Mouse (Mus musculus): Measurements from ENCODE around the gene Mapkap1. TPM values are rescaled to one million over a fixed set of nuclear protein-coding genes. Genes with fewer than 3 reads are reported as not detected.

The Mapkap1 gene
- polyA plus RNA-seq, 1 experiment: 39.6 TPM

- TF ChIP-seq REST (IDR thresholded peaks at IDR 0.05; ENCODE audit: insufficient read depth, insufficient read length) (no peak), USF1 (IDR thresholded peaks at IDR 0.05; ENCODE audit: low read depth) (no peak), TCF12 (IDR thresholded peaks at IDR 0.05; ENCODE audit: insufficient read depth, poor library complexity, severe bottlenecking) (no peak)
- no peaks in the 10 kb centered on the region for H3K79me2 ChIP-seq (ENCODE audit: control insufficient read depth, insufficient read depth)
- no peaks in the 10 kb centered on the region for H3K36me3 ChIP-seq (ENCODE audit: control insufficient read depth, insufficient read depth)
- no peak overlapping the region for H3K4me2 ChIP-seq (ENCODE audit: low read depth)
- H3K27me3 ChIP-seq (ENCODE audit: control insufficient read depth, insufficient read depth, insufficient read length): no peaks in the 10 kb centered on the region
- no peak overlapping the region for H3K4me3 ChIP-seq
- H3ac ChIP-seq (ENCODE audit: control insufficient read depth, insufficient read length): no peak overlapping the region
Measured at GRCm38 (mm10) chr2:34644571-34645526, 238.3 kb downstream of the Mapkap1 start.

- Histone ChIP-seq H3K4me2 (ENCODE audit: low read depth) (peak overlapping the region; percentile 70), H3K79me2 (ENCODE audit: control insufficient read depth, insufficient read depth) (no peaks in the 10 kb centered on the region), H3K4me3 (no peak overlapping the region), H3ac (ENCODE audit: control insufficient read depth, insufficient read length) (no peak overlapping the region), H3K27me3 (ENCODE audit: control insufficient read depth, insufficient read depth, insufficient read length) (no peaks in the 10 kb centered on the region), H3K36me3 (ENCODE audit: control insufficient read depth, insufficient read depth) (no peaks in the 10 kb centered on the region)
- peak; percentile 30 for TF ChIP-seq TCF3 (IDR thresholded peaks at IDR 0.05; ENCODE audit: insufficient read length, low read depth)
- TF ChIP-seq E2F4 (IDR thresholded peaks at IDR 0.05; ENCODE audit: insufficient read depth): no peak
- TF ChIP-seq CEBPB (IDR thresholded peaks at IDR 0.05; ENCODE audit: insufficient read depth, poor library complexity, severe bottlenecking): no peak
- no peak for TF ChIP-seq POLR2AphosphoS2 (IDR thresholded peaks at IDR 0.05; ENCODE audit: insufficient read length, low read depth)
- peak in 2 of 3 experiments; percentile 86 to 96 for TF ChIP-seq MYOD1 (IDR thresholded peaks at IDR 0.05; ENCODE audit: control insufficient read depth in 1 of 3, insufficient read length in 2 of 3, low read depth in 2 of 3)
- TF ChIP-seq SRF (IDR thresholded peaks at IDR 0.05; ENCODE audit: control insufficient read depth, insufficient read length, low read depth): peak; percentile 45
- TF ChIP-seq POLR2A (IDR thresholded peaks at IDR 0.05; ENCODE audit: insufficient read length, low read depth): no peak
- TF ChIP-seq MYOG (IDR thresholded peaks at IDR 0.05; ENCODE audit: control insufficient read depth in 1 of 3, insufficient read depth in 1 of 3, insufficient read length in 2 of 3, low read depth in 2 of 3): peak in 1 of 3 experiments; percentile 86
- no peak for TF ChIP-seq USF1 (IDR thresholded peaks at IDR 0.05; ENCODE audit: low read depth)
- no peak for TF ChIP-seq TCF12 (IDR thresholded peaks at IDR 0.05; ENCODE audit: insufficient read depth, poor library complexity, severe bottlenecking)
Measured at GRCm38 (mm10) chr2:34645851-34646540, 239.4 kb downstream of the Mapkap1 start.

- Histone ChIP-seq H3K4me3 (no peak overlapping the region), H3K27me3 (ENCODE audit: control insufficient read depth, insufficient read depth, insufficient read length) (no peaks in the 10 kb centered on the region), H3ac (ENCODE audit: control insufficient read depth, insufficient read length) (no peak overlapping the region), H3K4me2 (ENCODE audit: low read depth) (peak overlapping the region; percentile 70), H3K36me3 (ENCODE audit: control insufficient read depth, insufficient read depth) (no peaks in the 10 kb centered on the region), H3K79me2 (ENCODE audit: control insufficient read depth, insufficient read depth) (no peaks in the 10 kb centered on the region)
- TF ChIP-seq MAX (IDR thresholded peaks at IDR 0.05; ENCODE audit: low read depth): no peak
- TF ChIP-seq TCF3 (IDR thresholded peaks at IDR 0.05; ENCODE audit: insufficient read length, low read depth): no peak
- no peak for TF ChIP-seq POLR2A (IDR thresholded peaks at IDR 0.05; ENCODE audit: insufficient read length, low read depth)
- no peak for TF ChIP-seq POLR2AphosphoS2 (IDR thresholded peaks at IDR 0.05; ENCODE audit: insufficient read length, low read depth)
- TF ChIP-seq TCF12 (IDR thresholded peaks at IDR 0.05; ENCODE audit: insufficient read depth, poor library complexity, severe bottlenecking): no peak
- peak; percentile 26 for TF ChIP-seq USF1 (IDR thresholded peaks at IDR 0.05; ENCODE audit: low read depth)
Measured at GRCm38 (mm10) chr2:34646541-34646865, 239.9 kb downstream of the Mapkap1 start.

- Histone ChIP-seq H3K4me3 (no peak overlapping the region), H3K36me3 (ENCODE audit: control insufficient read depth, insufficient read depth) (no peaks in the 10 kb centered on the region), H3ac (ENCODE audit: control insufficient read depth, insufficient read length) (no peak overlapping the region), H3K4me2 (ENCODE audit: low read depth) (no peak overlapping the region), H3K79me2 (ENCODE audit: control insufficient read depth, insufficient read depth) (no peaks in the 10 kb centered on the region), H3K27me3 (ENCODE audit: control insufficient read depth, insufficient read depth, insufficient read length) (no peaks in the 10 kb centered on the region)
- no peak for TF ChIP-seq CEBPB (IDR thresholded peaks at IDR 0.05; ENCODE audit: insufficient read depth, poor library complexity, severe bottlenecking)
- TF ChIP-seq TCF3 (IDR thresholded peaks at IDR 0.05; ENCODE audit: insufficient read length, low read depth): no peak
Measured at GRCm38 (mm10) chr2:34647410-34647809, 240.8 kb downstream of the Mapkap1 start.

GRCm38 (mm10) chr2:34667820-34668219 lies 261.2 kb downstream of the Mapkap1 start:
- TF ChIP-seq TCF3 (IDR thresholded peaks at IDR 0.05; ENCODE audit: insufficient read length, low read depth) (no peak), MYOG (IDR thresholded peaks at IDR 0.05; ENCODE audit: control insufficient read depth in 1 of 3, insufficient read depth in 1 of 3, insufficient read length in 2 of 3, low read depth in 2 of 3) (no peak), E2F4 (IDR thresholded peaks at IDR 0.05; ENCODE audit: insufficient read depth) (no peak), MAX (IDR thresholded peaks at IDR 0.05; ENCODE audit: low read depth) (no peak), POLR2AphosphoS2 (IDR thresholded peaks at IDR 0.05; ENCODE audit: insufficient read length, low read depth) (no peak), USF1 (IDR thresholded peaks at IDR 0.05; ENCODE audit: low read depth) (no peak), POLR2A (IDR thresholded peaks at IDR 0.05; ENCODE audit: insufficient read length, low read depth) (no peak), REST (IDR thresholded peaks at IDR 0.05; ENCODE audit: insufficient read depth, insufficient read length) (no peak), MYOD1 (IDR thresholded peaks at IDR 0.05; ENCODE audit: control insufficient read depth in 1 of 3, insufficient read length in 2 of 3, low read depth in 2 of 3) (no peak), TCF12 (IDR thresholded peaks at IDR 0.05; ENCODE audit: insufficient read depth, poor library complexity, severe bottlenecking) (no peak), CEBPB (IDR thresholded peaks at IDR 0.05; ENCODE audit: insufficient read depth, poor library complexity, severe bottlenecking) (no peak), SRF (IDR thresholded peaks at IDR 0.05; ENCODE audit: control insufficient read depth, insufficient read length, low read depth) (no peak)
- Histone ChIP-seq H3K4me2 (ENCODE audit: low read depth) (no peak overlapping the region), H3K79me2 (ENCODE audit: control insufficient read depth, insufficient read depth) (no peaks in the 10 kb centered on the region), H3ac (ENCODE audit: control insufficient read depth, insufficient read length) (no peak overlapping the region), H3K27me3 (ENCODE audit: control insufficient read depth, insufficient read depth, insufficient read length) (peaks cover 13% of the 10 kb centered on the region), H3K36me3 (ENCODE audit: control insufficient read depth, insufficient read depth) (no peaks in the 10 kb centered on the region), H3K4me3 (no peak overlapping the region)
